In the genomic region with DNA sequence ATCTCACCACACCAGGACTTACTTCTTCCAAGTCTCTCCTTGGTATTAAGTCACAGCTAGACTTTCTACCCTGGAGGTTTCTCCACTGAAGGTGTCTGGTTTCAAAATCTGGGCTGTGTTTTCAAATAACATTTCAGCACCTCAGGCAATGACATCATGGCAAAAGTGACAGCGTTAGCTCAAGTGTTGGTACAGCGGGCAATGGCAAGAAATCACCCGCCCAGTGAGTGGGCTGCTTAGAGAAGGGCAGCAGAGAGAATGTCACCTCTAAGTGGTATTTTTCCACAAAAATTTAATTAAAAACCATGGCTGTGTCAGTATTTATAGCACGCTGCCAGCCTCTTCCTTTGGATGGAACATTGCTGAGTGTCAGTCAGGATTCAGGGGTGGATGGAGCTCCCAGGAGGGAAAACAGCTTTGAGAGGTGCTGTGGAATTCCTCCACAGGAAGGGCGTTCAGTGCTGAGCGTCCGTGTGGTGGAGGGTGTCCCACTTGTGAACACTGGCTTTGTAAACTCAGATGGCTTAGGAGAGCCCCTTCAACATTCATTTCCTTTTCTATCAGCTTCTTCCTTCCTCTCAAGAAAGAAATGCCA, we compare ENCODE assay signal across 21 mouse cellular contexts.
DNase-seq lines count a peak whose midpoint lies in the region; ATAC-seq and TF ChIP-seq lines count a peak whose summit lies in the region.
"Had no signal": no experiment of that assay in that cellular context is flagged by ENCODE, and none has a peak within 500 bp of the region (broad histone marks: within the 10 kb centered on the region; RNA-seq: fewer than 3 reads in every experiment).

No protein-coding gene starts in this region.

- no peaks in the 10 kb centered on the region for H3K36me3 ChIP-seq in heart, embryonic 15.5 days
- H3K36me3 ChIP-seq in limb, embryonic 15.5 days, result no peaks in the 10 kb centered on the region
- H3K36me3 ChIP-seq in stomach, postnatal 0 days (ENCODE audit: control insufficient read depth, insufficient read depth, low read length), result no peaks in the 10 kb centered on the region
- H3K36me3 ChIP-seq: liver, embryonic 15.5 days; neural tube, embryonic 12.5 days; stomach, embryonic 15.5 days had no signal

- no peak overlapping the region for H3K4me3 ChIP-seq in heart, embryonic 15.5 days
- H3K4me3 ChIP-seq in limb, embryonic 15.5 days, result no peak overlapping the region
- no peak overlapping the region for H3K4me3 ChIP-seq in stomach, postnatal 0 days (ENCODE audit: low read depth, low read length)
- H3K4me3 ChIP-seq: layer of hippocampus, adult 2 months; liver, embryonic 15.5 days; neural tube, embryonic 12.5 days; stomach, embryonic 15.5 days had no signal

- no peak overlapping the region for H3K9ac ChIP-seq in heart, embryonic 15.5 days
- no peak overlapping the region for H3K9ac ChIP-seq in limb, embryonic 15.5 days
- H3K9ac ChIP-seq in stomach, postnatal 0 days (ENCODE audit: low read length), result no peak overlapping the region
- H3K9ac ChIP-seq: liver, embryonic 15.5 days; neural tube, embryonic 12.5 days; stomach, embryonic 15.5 days had no signal

- no peak for TF ChIP-seq EP300 in stomach, postnatal 0 days (optimal IDR thresholded peaks at IDR 0.05)

- 45% methylated on average over 7 of the region's 7 CpGs for WGBS in heart, embryonic 15.5 days
- WGBS in limb, embryonic 15.5 days, result 53% methylated on average over 7 of the region's 7 CpGs
- WGBS in stomach, postnatal 0 days, result 86% methylated on average over 7 of the region's 7 CpGs

- H3K9me3 ChIP-seq in heart, embryonic 15.5 days (replicated peaks), result no peaks in the 10 kb centered on the region
- H3K9me3 ChIP-seq in limb, embryonic 15.5 days, result no peaks in the 10 kb centered on the region
- H3K9me3 ChIP-seq in stomach, postnatal 0 days (ENCODE audit: control insufficient read depth, low read length), result no peaks in the 10 kb centered on the region
- H3K9me3 ChIP-seq: liver, embryonic 15.5 days; neural tube, embryonic 12.5 days; stomach, embryonic 15.5 days had no signal

- TF ChIP-seq CTCF in stomach, postnatal 0 days (IDR thresholded peaks at IDR 0.05; ENCODE audit: low read depth), result no peak

- peak overlapping the region; percentile 40 for H3K27ac ChIP-seq in heart, embryonic 15.5 days
- peak overlapping the region; percentile 66 for H3K27ac ChIP-seq in limb, embryonic 15.5 days
- no peak overlapping the region for H3K27ac ChIP-seq in stomach, postnatal 0 days (replicated peaks)
- H3K27ac ChIP-seq: layer of hippocampus, adult 2 months; liver, embryonic 15.5 days; neural tube, embryonic 12.5 days; stomach, embryonic 15.5 days had no signal

- DNase-seq in frontal cortex, postnatal 14 days (ENCODE audit: low spot score in 2 of 2), result no peak
- no peak for DNase-seq in heart, adult 9 months (ENCODE audit: low spot score in 2 of 2)
- peak; percentile 15 to 17 for DNase-seq in right cerebral cortex, adult 2 months (ENCODE audit: low spot score in 2 of 2)
- no peak for DNase-seq in right cerebral cortex, postnatal 25 days
- DNase-seq in stomach, postnatal 0 days (ENCODE audit: low spot score), result no peak
- DNase-seq: adrenal gland, adult 2 months; cerebellum, adult 2 months; cerebellum, postnatal 36 days; kidney, postnatal 25 days; lung, postnatal 4 days; midbrain, embryonic 14.5 days; thymus, adult 18-20 months had no signal

- H3K4me2 ChIP-seq in heart, embryonic 15.5 days, result no peak overlapping the region
- no peak overlapping the region for H3K4me2 ChIP-seq in limb, embryonic 15.5 days
- no peak overlapping the region for H3K4me2 ChIP-seq in stomach, postnatal 0 days (replicated peaks; ENCODE audit: low read depth)
- H3K4me2 ChIP-seq: liver, embryonic 15.5 days; neural tube, embryonic 12.5 days; stomach, embryonic 15.5 days had no signal

- H3K27me3 ChIP-seq in heart, embryonic 15.5 days, result no peaks in the 10 kb centered on the region
- no peaks in the 10 kb centered on the region for H3K27me3 ChIP-seq in limb, embryonic 15.5 days
- no peaks in the 10 kb centered on the region for H3K27me3 ChIP-seq in stomach, postnatal 0 days (ENCODE audit: control insufficient read depth, insufficient read depth, low read length)
- H3K27me3 ChIP-seq: liver, embryonic 15.5 days; neural tube, embryonic 12.5 days; stomach, embryonic 15.5 days had no signal

- peaks cover 2% of the 10 kb centered on the region; the same call in 1 of the 2 replicates for H3K4me1 ChIP-seq in heart, embryonic 15.5 days (replicated peaks)
- 0 out of 2 replicates have a peak, but pooled peaks cover 8% of the 10 kb centered on the region for H3K4me1 ChIP-seq in limb, embryonic 15.5 days
- no peaks in the 10 kb centered on the region for H3K4me1 ChIP-seq in stomach, postnatal 0 days (replicated peaks; ENCODE audit: control insufficient read depth, insufficient read depth)
- H3K4me1 ChIP-seq: liver, embryonic 15.5 days; neural tube, embryonic 12.5 days; stomach, embryonic 15.5 days had no signal

- peak; percentile 77 for ATAC-seq in frontal cortex, adult (ENCODE audit: low TSS enrichment)
- no peak for ATAC-seq in heart, embryonic 15.5 days (replicated peaks; ENCODE audit: insufficient number of reproducible peaks, insufficient read depth, low FRiP score, low read depth)
- peak; percentile 52; the same call in 1 of the 2 replicates for ATAC-seq in limb, embryonic 15.5 days (ENCODE audit: insufficient number of reproducible peaks, low FRiP score, low TSS enrichment, low read depth)
- ATAC-seq in stomach, postnatal 0 days (ENCODE audit: low FRiP score, low TSS enrichment), result no peak
- ATAC-seq: forebrain, embryonic 16.5 days; intestine, postnatal 0 days had no signal

Comparison
In these comparisons a context has a peak if more than half of its experiments do, and no peak if none do; other contexts are left out.
1. DNase-seq: peak in right cerebral cortex, adult 2 months (2 of 2); none in frontal cortex, postnatal 14 days (0 of 2), heart, adult 9 months (0 of 2), right cerebral cortex, postnatal 25 days (single experiment) and stomach, postnatal 0 days (single experiment).
2. ATAC-seq: peak in frontal cortex, adult (single experiment) and limb, embryonic 15.5 days (single experiment); none in heart, embryonic 15.5 days (single experiment) and stomach, postnatal 0 days (single experiment).